Mouse (Mus musculus): ENCODE data around the gene Umodl1.

The Umodl1 gene

DNA sequence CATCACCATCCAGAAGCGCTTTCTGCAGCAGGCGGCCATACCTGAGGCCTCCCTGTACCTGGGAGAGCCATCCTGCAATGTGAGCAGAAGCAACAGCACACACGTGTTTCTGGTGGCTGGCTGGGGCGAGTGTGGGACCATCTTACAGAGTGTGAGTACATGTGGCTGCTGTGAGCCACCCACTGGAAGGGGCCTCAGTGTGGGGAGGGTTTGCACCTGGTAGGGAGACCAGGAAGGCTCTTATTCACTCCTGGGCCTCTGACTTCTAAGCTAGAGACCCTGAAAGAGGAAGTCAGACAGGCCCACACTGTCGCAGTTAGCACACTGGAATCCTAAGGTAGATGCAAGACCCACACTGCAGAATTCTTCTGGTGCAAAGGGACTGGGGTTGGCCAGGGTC, 41.9 kb downstream of the Umodl1 start:
- DNase-seq (ENCODE audit: low spot score in 2 of 2) = no peak

- no peak for DNase-seq (ENCODE audit: low spot score in 2 of 2)
Observed at GRCm38 (mm10) chr17:31000897-31001296, 46.5 kb downstream of the Umodl1 start.

DNA sequence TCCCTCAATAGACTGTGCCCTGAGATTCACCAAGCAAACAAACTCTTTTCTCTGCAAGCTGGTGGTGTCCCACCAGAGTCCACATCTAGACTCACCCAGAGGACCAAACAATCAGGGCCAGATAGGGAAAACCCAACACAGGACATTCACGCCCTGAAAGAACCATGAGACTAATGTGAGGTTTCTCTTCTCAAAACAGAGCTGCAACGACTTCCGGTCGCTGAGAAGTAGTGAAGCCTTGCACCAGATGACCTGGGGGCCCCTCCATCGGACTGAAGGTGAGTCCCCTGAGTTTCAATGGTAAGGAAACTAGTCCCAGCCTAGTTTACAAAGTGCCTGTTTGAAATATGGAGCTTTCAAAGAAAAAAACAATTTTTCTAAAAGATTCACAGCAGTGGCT, 48.2 kb downstream of the Umodl1 start:
- no peak for DNase-seq (ENCODE audit: low spot score in 2 of 2)

- DNase-seq (ENCODE audit: low spot score in 2 of 2) = no peak
Observed at GRCm38 (mm10) chr17:31005284-31005683, 50.8 kb downstream of the Umodl1 start.

GRCm38 (mm10) chr17:31007357-31007756, 52.9 kb downstream of the Umodl1 start:
- no peak for DNase-seq (ENCODE audit: low spot score in 2 of 2)

- no peak for DNase-seq (ENCODE audit: low spot score in 2 of 2)
Observed at GRCm38 (mm10) chr17:31008416-31008815, 54.0 kb downstream of the Umodl1 start.

DNA sequence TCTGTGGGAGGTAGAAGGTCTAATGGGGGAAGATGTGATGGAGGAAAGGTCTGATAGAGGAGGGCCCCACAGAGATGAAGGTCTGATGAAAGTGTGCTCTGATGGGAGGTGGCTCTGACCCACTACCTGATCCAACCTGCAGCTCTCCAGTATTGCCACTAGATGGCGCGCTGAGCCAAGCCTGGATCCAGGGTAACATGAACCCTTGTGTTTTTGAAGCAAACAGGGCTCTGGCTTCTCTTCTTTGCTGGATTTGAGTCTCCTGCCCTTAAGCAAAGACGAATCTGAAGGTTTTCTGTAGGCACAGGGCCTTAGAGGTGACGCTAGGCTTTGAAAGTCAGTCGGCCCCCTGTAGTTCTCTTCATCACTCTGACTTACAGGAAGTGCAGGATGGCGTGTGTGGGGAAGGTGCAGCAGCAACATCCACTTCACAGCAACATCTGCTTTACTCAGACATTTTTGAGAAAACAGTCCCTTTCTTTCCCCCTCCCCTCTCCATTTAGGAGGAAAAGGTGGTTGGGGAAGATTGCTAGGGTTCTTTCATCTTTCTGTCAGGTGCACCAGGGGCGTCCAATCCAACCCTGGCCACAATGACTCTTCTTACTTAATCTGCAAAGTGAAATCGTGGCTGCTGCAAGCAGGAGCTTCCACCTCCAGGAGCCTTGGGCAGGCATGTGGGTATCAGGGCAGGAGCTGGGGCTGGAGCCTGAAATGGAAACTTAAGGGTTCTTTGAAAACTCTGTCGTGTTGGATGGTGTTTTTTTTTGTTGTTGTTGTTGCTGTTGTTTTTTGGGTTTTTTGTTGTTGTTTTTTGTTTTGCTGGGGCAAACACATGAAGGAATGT, 57.3 kb downstream of the Umodl1 start:
- peak in 1 of 2 experiments; percentile 73 for DNase-seq (ENCODE audit: low spot score in 2 of 2)

DNA sequence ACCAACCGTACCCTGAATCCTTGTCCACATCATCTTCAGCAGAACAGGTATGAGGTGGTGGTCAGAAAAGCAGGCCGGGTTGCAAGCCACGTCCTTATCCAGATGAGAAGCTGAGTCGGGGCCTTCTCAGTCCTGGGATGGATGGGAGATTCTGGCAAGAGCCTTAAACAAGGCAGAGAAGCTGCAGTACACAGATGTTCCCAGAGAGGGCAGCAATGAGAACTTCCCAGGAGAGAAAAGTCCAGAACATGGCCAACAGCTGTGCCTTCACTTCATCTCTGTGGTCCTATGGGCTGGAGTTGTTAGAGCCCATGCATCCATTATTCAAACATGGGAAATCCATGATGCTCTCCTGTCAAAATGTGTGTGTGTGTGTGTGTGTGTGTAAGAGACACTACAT, 63.8 kb downstream of the Umodl1 start:
- peak; percentile 48 to 73 for DNase-seq (ENCODE audit: low spot score in 2 of 2)

DNA sequence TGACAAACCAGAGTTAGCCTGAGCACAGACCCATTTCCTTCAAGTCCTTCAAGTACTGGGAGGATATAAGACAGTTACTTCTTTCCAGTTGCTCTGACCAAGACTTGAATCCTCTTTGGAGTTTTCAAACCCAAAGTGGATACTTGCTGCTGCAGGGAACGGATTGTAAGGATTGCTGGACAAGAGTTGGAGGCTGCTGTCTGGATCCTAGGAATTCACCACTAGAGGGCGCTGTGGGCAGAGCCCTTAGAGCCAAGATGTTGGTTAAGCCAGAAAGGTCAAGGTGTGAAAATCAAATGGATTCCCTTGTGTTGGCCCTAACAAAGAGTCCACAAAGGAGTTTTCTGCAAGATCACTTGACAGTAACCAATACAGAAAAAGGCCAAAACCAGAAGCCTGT, 65.1 kb downstream of the Umodl1 start:
- DNase-seq (ENCODE audit: low spot score in 2 of 2) = peak in 1 of 2 experiments; percentile 70

- no peak for DNase-seq (ENCODE audit: low spot score in 2 of 2)
Observed at GRCm38 (mm10) chr17:31020078-31020477, 65.6 kb downstream of the Umodl1 start.

DNA sequence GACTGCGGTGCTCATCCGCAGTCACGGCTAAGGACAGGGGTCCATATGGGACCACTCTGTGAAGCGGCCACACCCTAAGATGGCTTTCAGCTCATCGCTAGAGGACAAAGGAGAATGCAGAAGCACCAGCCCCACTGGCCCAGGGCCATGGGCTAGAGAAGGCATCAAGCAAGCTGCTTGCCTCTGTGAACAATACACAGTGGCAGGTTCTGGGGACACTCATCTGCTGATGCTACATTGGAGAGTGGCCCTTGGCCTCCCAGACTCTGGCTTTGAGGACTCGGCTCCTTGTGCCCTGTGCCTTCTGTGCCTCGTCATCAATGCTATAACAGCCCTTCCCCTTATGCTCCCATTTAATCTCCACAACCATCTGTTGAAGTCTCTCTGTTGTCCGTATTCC, 66.8 kb downstream of the Umodl1 start:
- no peak for DNase-seq (ENCODE audit: low spot score in 2 of 2)

DNA sequence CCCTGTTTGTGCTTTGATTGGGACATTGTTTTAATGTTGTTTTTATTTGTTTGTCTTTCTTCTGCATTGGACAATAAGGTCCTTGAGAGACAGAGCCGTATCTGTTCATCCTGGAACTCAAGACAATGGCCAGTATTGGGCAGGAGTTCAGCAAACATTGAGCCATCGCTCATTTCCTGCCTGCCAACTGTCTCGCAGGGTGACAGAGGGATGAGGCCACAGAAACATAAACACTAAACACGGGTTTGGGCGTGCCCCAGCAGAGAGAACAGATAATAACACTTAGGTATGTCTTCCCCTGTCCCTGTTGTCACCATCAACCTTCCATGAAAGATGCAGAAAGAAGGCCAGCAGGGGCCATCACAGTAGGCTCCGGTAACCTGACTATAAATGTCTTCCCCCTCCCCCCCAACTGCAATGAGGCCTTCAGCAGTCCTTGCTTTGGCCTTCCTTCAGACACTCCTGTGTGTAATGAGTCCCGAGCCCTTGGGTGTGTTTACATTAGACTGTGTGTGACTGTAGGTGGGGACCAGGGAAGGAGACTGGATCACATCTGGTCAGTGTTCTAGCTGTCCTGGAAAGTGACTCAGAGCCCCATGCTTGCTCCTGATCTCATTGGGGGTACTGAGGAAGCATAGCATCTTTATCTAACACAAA, 69.8 kb downstream of the Umodl1 start:
- DNase-seq (ENCODE audit: low spot score in 2 of 2) = no peak

GRCm38 (mm10) chr17:31024782-31025125, 70.3 kb downstream of the Umodl1 start:
- DNase-seq (ENCODE audit: low spot score in 2 of 2) = no peak

DNA sequence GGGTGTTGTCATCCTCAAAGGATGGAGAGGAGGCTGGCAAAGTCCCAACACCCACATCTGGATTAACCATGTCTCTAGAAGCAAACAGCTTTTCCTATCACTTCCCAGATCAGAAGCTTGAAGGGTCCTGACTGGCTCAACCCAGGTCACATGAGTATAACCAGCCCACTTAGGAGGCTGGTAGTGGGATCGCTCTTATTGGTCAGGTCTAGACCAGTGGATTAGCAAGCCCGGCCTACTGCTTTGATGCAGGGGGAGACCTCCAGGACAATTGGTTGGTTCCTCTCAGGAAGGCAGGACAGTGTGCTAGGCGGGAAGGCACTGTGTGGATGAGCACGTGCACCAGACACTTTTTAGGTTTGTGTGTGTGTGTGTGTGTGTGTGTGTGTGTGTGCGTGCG, 72.5 kb downstream of the Umodl1 start:
- DNase-seq (ENCODE audit: low spot score in 2 of 2) = no peak

- DNase-seq (ENCODE audit: low spot score in 2 of 2) = no peak
Observed at GRCm38 (mm10) chr17:31027723-31028122, 73.3 kb downstream of the Umodl1 start.

- no peak for DNase-seq (ENCODE audit: low spot score in 2 of 2)
Observed at GRCm38 (mm10) chr17:31028821-31029370, 74.5 kb downstream of the Umodl1 start.

DNA sequence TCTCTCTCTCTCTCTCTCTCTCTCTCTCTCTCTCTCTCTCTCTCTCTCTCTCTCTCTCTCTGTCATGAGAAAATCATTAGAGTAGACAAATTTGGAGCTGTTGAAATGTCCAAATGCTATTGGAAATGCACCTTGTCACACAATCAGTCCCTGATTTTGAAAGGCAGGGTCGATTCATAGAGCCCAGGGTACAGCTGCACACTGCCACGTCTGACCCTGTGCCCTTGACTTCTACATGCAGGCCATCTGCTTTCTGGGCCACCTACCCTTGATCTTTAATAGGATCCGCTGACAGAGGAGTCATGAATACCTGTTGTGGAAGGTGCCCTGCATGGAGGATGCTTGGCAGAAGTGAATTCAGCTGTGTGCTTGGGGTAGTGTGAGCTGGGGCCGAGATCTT, 75.0 kb downstream of the Umodl1 start:
- DNase-seq (ENCODE audit: low spot score in 2 of 2) = no peak

DNA sequence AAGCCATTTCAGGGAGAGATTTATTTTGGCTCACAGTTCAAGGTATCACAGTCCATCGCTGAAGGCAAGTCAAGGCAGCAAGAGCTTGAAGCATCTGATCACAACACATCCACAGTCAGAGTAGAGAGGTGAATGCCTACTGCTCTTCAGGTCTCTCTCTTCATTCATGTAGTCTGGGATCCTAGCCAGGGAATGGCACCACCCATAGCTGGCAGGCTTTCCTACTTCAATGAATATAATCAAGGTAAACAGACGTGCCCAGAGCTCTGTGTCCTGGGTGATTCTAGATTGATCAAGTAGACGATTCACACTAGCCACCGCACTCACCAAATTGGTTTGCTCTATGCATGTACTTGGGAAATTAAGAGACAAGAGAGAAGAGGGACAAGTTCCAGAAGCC, 77.9 kb downstream of the Umodl1 start:
- DNase-seq (ENCODE audit: low spot score in 2 of 2) = no peak

DNA sequence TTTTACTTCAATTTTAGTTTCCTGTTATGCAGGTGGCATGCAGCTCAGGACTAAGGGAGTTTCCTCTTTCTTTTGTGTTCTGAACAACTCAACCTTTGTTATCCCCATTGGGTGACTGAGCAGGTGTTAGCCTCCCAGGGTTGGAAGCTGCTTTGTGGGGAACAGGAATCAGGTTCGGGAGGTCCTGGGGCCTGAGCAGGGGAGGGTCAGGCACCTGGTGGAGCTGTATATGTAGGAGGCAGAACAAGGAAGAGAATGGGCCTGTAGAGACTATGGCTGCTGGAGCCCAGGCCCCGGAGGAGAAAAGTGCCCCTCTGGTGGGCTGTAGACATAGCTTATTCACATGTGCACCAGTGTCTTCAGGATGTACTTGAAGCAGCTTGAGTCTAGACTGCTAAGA, 78.8 kb downstream of the Umodl1 start:
- DNase-seq (ENCODE audit: low spot score in 2 of 2) = no peak

DNA sequence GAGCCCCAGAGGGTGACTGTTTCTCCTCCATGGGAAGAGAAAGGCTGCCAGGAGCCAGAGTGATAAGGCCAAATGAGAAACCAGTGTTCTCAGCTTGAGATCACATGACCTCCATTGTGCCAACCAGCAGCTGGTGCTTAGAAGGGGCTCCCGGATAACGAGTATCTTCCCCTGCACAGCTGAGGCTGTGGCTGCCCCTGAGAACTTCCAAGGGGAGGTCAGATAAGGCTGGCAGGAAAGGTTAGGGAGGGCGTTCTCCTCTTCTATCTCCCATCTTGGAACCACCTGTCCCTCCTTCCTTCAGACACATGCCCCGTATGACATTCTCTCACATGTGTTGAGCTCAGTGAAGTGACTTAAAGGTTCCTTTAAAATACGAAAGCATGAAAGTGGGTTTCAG, 79.7 kb downstream of the Umodl1 start:
- no peak for DNase-seq (ENCODE audit: low spot score in 2 of 2)

- DNase-seq (ENCODE audit: low spot score in 2 of 2) = no peak
Observed at GRCm38 (mm10) chr17:31034674-31035356, 80.4 kb downstream of the Umodl1 start.

DNA sequence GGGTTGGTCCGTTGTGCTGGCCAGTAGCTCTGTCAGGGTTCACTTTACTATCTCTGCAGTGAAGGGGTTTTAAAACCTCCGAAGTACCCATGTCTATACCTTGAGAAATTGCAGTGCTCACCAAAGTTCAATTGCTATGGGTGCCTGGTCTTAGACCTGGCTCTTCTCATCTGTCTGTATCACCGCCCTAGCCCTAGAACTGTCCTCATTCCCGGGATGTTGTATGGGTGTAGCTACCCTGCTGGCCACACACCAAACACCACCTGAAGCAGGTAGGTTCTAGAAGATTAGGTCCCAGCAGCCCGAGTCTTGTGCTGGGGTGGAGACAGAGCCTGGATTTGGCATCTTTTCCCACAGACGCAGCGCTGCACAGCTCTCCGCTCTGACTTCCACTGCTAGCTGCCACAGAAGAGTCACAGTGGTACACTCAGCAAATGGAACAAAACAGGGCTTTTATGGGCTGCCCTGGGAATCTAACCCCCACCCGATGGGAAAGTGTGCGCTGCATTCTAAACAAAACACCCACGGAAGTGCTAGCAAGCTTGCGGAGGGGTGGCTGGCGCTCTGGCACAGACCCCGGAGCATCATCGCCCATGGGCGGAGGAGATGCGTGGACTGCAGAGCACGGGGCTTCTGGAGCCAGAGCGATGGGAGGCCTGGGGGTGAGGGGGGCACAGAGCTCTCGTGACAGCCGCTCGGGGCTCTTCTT, 81.9 kb downstream of the Umodl1 start:
- peak; percentile 70 to 71 for DNase-seq (ENCODE audit: low spot score in 2 of 2)
